Mouse (Mus musculus) myocyte (in vitro differentiated cells): ENCODE measurements at regions not wholly inside any gene's neighbourhood (a gene's known extent, or its start where the extent isn't known, plus 50 kb on each side); places are given as distances from the start of the nearest gene placed in this dataset.

Experiments used
- MAX ChIP-seq: IDR thresholded peaks from one replicate; pipeline ENCODE4 v1.6.1; 2011; ENCODE audit warnings: low read depth, mild to moderate bottlenecking, control low read depth
- MYOG ChIP-seq, 3 experiments: IDR thresholded peaks; one replicate each; pipeline ENCODE4 v1.6.1; 2011; ENCODE audit warnings: control low read depth in 2 of 3, low read depth in 2 of 3, mild to moderate bottlenecking in 2 of 3; ENCODE audit not compliant: insufficient read length in 2 of 3, control insufficient read depth in 1 of 3, insufficient read depth in 1 of 3
- POLR2A ChIP-seq: IDR thresholded peaks from one replicate; pipeline ENCODE4 v1.6.1; 2011; ENCODE audit warnings: low read depth, mild to moderate bottlenecking, control low read depth, moderate library complexity; ENCODE audit not compliant: insufficient read length
- USF1 ChIP-seq: IDR thresholded peaks from one replicate; pipeline ENCODE4 v1.6.1; 2011; ENCODE audit warnings: low read depth, mild to moderate bottlenecking, control low read depth, moderate library complexity

GRCm38 (mm10) chr12:25687063-25687462 lies 590.1 kb upstream of the Id2 start:
- TF ChIP-seq POLR2A (no peak), MYOG (IDR thresholded peaks at IDR 0.05; ENCODE audit: control insufficient read depth in 1 of 3, insufficient read depth in 1 of 3, insufficient read length in 2 of 3, low read depth in 2 of 3) (no peak), USF1 (no peak), MAX (no peak)
